Mouse (Mus musculus): ENCODE data around the gene Prss22.

GRCm38 (mm10) chr17:23949068-23949467, 48.8 kb downstream of the Prss22 start:
- TF ChIP-seq CTCF (IDR thresholded peaks at IDR 0.05; ENCODE audit: borderline replicate concordance, control insufficient read depth, extremely low read depth, insufficient read depth, low read length, poor library complexity) (no peak), POLR2A (IDR thresholded peaks at IDR 0.05; ENCODE audit: control insufficient read depth, extremely low read depth, insufficient read depth, low read length, poor library complexity) (no peak)

Measured in thymus, adult 2 months (tissue).